Mouse (Mus musculus) testis, adult 10 weeks (tissue): Measurements from ENCODE around the gene T. TPM values are rescaled to one million over a fixed set of nuclear protein-coding genes. Genes with fewer than 3 reads are reported as not detected.

Experiments
- polyA plus RNA-seq: library from polyadenylated mRNA; stranded (reverse); fragments of 350-450 nt; fragmentation: Illumina TruSeq; extraction: RNeasy Lipid Tissue Mini Kit (QIAGEN cat#74804); gene quantifications from one replicate; pipeline ENCODE4 v1.2.3, GENCODE M21; 2014; ENCODE audit warnings: low read depth, low replicate concordance

The T gene
- 0.13 TPM for polyA plus RNA-seq

GRCm38 (mm10) chr17:8433978-8434960 lies at the start of gene T:
Gene T, plus strand, starts transcription at chr17:8434423.

Other genes with a start within 250 kb of the T start
- 2.1 TPM for gene Ccr6, start 198.4 kb upstream of the T start, polyA plus RNA-seq
- gene Mpc1, start 151.5 kb upstream of the T start, polyA plus RNA-seq = 59.6 TPM
- gene Sft2d1, start 123.3 kb upstream of the T start, polyA plus RNA-seq = 31.1 TPM
- not detected for gene Prr18, start 97.0 kb upstream of the T start, polyA plus RNA-seq
- not detected for gene T2, start 78.4 kb upstream of the T start, polyA plus RNA-seq
- 22.3 TPM for gene Pde10a, start 90.9 kb downstream of the T start, polyA plus RNA-seq
- not detected for gene Gm17087, start 132.5 kb downstream of the T start, polyA plus RNA-seq